Mouse (Mus musculus) embryonic facial prominence, embryonic 12.5 days (tissue): ENCODE measurements at regions not wholly inside any gene's neighbourhood (a gene's known extent, or its start where the extent isn't known, plus 50 kb on each side); places are given as distances from the start of the nearest gene placed in this dataset.

Source experiments
- ATAC-seq: fragments of 200-750 bp; cut with Nextera tagmentation; 2 replicates; pipeline ENCODE4 v1.8.0; 2017; ENCODE audit not compliant: insufficient number of reproducible peaks, insufficient read depth, low FRiP score, low TSS enrichment
- H3K27ac ChIP-seq: fragments of 300-500 bp; sonication (generic); 2 replicates; pipeline ENCODE4 v1.5.1; 2016; ENCODE audit warnings: mild to moderate bottlenecking
- H3K27me3 ChIP-seq: fragments of 300-500 bp; sonication (generic); 2 replicates; pipeline ENCODE4 v1.6.1; 2016; ENCODE audit warnings: mild to moderate bottlenecking, moderate library complexity
- H3K36me3 ChIP-seq: fragments of 300-500 bp; sonication (generic); 2 replicates; pipeline ENCODE4 v1.6.1; 2016; ENCODE audit warnings: mild to moderate bottlenecking
- H3K4me1 ChIP-seq: fragments of 300-500 bp; sonication (generic); 2 replicates; pipeline ENCODE4 v1.6.1; 2016
- H3K4me2 ChIP-seq: fragments of 300-500 bp; sonication (generic); replicated peaks from 2 replicates; pipeline ENCODE4 v1.6.1; 2016; ENCODE audit warnings: mild to moderate bottlenecking, moderate library complexity
- H3K4me3 ChIP-seq: fragments of 300-500 bp; sonication (generic); 2 replicates; pipeline ENCODE4 v1.5.1; 2016; ENCODE audit warnings: mild to moderate bottlenecking
- H3K9ac ChIP-seq: fragments of 300-500 bp; sonication (generic); 2 replicates; pipeline ENCODE4 v1.6.1; 2016; ENCODE audit warnings: mild to moderate bottlenecking, moderate library complexity
- H3K9me3 ChIP-seq: fragments of 300-500 bp; sonication (generic); 2 replicates; pipeline ENCODE4 v1.6.1; 2016; ENCODE audit warnings: mild to moderate bottlenecking, moderate library complexity
- WGBS: fragments of 180-500 bp; shearing (Covaris S2); methylation state at CpG from one replicate; pipeline ENCODE4 v1.1.7; 2016; 5-methylcytosine and 5-hydroxymethylcytosine counted together

DNA sequence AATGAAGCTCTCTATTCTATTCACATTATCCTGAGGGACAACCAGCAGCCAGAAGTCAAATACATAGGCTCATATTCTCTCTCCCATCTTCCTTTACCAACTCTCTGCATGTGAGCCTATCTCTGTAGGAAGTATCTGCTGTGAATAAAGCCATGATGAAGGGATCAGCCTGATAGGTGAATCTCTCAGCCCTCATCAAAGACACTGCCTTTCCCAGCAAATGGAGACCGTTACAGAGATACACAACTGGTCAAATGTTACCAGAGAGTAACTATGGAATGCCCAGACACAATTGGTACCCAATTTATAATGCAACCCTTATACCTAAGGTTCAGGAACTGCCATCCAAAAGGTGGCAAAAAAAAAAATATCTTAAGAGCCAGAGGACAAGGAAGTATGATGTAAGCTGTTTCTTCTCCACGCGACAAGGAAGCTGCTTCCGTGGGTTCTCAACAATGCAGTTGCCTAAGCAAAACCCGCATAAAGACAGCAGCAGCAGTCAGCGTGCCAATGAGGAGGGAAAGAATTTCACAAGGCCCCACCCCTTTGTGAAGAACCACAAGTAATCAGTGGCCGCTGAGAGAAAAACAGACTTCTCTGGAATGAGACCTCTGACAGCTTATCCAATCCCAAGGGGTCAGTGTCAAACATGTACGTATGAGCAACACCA lies 248.9 kb downstream of the Dhx15 start:
- Histone ChIP-seq H3K4me2 (no peak overlapping the region), H3K4me3 (no peak overlapping the region), H3K4me1 (no peaks in the 10 kb centered on the region), H3K27ac (no peak overlapping the region), H3K9ac (no peak overlapping the region), H3K27me3 (no peaks in the 10 kb centered on the region), H3K9me3 (no peaks in the 10 kb centered on the region), H3K36me3 (no peaks in the 10 kb centered on the region)
- WGBS: 42% methylated on average over 8 of the region's 8 CpGs
- no peak for ATAC-seq

- no peak overlapping the region for H3K27ac ChIP-seq
- H3K9me3 ChIP-seq: no peaks in the 10 kb centered on the region
- 93% methylated on average over 6 of the region's 6 CpGs for WGBS
- H3K27me3 ChIP-seq: no peaks in the 10 kb centered on the region
- ATAC-seq: no peak
- H3K36me3 ChIP-seq: no peaks in the 10 kb centered on the region
- no peak overlapping the region for H3K4me2 ChIP-seq
- H3K4me3 ChIP-seq: no peak overlapping the region
- no peaks in the 10 kb centered on the region for H3K4me1 ChIP-seq
- H3K9ac ChIP-seq: no peak overlapping the region
Measured at GRCm38 (mm10) chr5:51938845-51939244, 251.5 kb downstream of the Dhx15 start.

- no peak for ATAC-seq
- no peak overlapping the region for H3K4me2 ChIP-seq
- no peak overlapping the region for H3K4me3 ChIP-seq
- H3K4me1 ChIP-seq: no peaks in the 10 kb centered on the region
- WGBS: 73% methylated on average over 6 of the region's 6 CpGs
- no peak overlapping the region for H3K27ac ChIP-seq
- no peak overlapping the region for H3K9ac ChIP-seq
- no peaks in the 10 kb centered on the region for H3K9me3 ChIP-seq
- H3K36me3 ChIP-seq: no peaks in the 10 kb centered on the region
- H3K27me3 ChIP-seq: no peaks in the 10 kb centered on the region
Measured at GRCm38 (mm10) chr5:51937320-51937719, 253.0 kb downstream of the Dhx15 start.

DNA sequence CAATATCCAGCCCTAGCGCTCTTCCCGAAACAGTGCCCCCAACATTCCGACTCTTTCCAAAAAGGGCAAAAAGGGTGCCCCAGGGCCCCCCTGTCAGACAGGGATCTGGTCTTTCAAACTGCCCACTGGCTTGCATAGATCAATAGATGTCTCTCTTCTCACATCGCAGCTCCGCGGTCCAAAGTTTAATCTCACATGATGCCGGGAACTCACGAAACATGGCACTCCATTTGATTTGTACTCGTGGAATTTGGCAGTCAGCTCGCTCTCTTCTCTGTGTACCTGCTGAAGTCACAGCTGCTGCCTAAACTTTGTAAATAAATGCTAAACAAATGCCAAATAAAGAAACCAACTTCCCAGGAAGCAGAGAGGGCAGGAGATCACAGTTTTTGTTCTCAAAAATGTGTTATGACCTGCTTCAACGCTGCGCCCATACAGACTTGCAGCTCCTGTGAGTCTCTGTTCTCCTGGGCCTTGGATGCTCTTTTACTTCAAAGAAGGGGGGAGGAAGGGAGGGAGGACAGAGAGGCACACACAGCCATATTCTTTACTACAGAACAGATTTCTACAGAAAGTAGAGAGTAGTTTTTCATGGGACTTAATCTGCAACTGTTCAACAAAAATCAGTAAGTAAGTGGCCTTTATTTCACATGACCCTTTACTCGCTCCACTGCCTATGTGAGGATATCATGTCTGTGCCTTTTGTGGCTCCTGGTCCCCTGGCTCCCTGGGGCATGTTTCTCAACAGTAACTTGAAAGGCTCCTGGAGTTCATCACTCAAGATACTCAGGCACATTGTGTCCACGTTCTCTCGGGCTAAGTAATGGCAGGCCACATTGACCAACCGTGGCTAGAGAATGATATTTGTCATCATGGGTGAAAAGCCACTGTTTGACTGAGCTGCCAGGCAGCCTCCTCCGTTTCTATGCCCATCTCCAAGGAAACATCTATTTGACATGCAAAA lies 254.6 kb downstream of the Dhx15 start:
- 79% methylated on average over 17 of the region's 17 CpGs for WGBS
- Histone ChIP-seq H3K4me3 (no peak overlapping the region), H3K36me3 (no peaks in the 10 kb centered on the region), H3K4me1 (no peaks in the 10 kb centered on the region), H3K9me3 (no peaks in the 10 kb centered on the region), H3K27ac (no peak overlapping the region), H3K9ac (no peak overlapping the region), H3K27me3 (no peaks in the 10 kb centered on the region), H3K4me2 (no peak overlapping the region)
- ATAC-seq: no peak

DNA sequence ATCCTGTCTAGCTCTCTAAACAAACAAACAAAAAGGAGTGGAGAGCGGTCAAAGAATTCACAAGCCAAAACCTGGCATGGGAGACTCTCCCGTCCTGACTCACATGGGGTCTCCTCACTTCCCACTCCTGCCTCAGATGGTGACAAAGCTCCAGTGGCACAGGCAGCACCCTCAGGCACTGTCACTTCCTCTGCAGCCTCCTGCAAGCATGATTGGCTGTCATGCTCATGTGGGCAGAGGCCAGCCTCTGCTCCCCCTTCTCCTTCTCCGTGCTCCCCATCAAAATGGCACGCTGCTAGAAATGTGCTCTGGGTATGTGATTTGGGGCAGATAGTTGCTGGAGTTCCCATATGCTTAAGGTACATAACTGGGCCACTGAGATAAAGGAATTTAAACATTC lies 255.4 kb downstream of the Dhx15 start:
- Histone ChIP-seq H3K27ac (no peak overlapping the region), H3K36me3 (no peaks in the 10 kb centered on the region), H3K9ac (no peak overlapping the region), H3K4me3 (no peak overlapping the region), H3K4me2 (no peak overlapping the region), H3K4me1 (no peaks in the 10 kb centered on the region), H3K9me3 (no peaks in the 10 kb centered on the region), H3K27me3 (no peaks in the 10 kb centered on the region)
- ATAC-seq: no peak
- 73% methylated on average over 4 of the region's 4 CpGs for WGBS

GRCm38 (mm10) chr5:51933331-51933730 lies 257.0 kb downstream of the Dhx15 start:
- Histone ChIP-seq H3K4me1 (no peaks in the 10 kb centered on the region), H3K4me3 (no peak overlapping the region), H3K9ac (no peak overlapping the region), H3K27ac (no peak overlapping the region), H3K36me3 (no peaks in the 10 kb centered on the region), H3K4me2 (no peak overlapping the region), H3K9me3 (no peaks in the 10 kb centered on the region), H3K27me3 (no peaks in the 10 kb centered on the region)
- no peak for ATAC-seq
- WGBS: 86% methylated on average over 1 of the region's 1 CpGs

GRCm38 (mm10) chr5:51930416-51930815 lies 259.9 kb downstream of the Dhx15 start:
- Histone ChIP-seq H3K4me3 (no peak overlapping the region), H3K9me3 (no peaks in the 10 kb centered on the region), H3K4me1 (no peaks in the 10 kb centered on the region), H3K27ac (no peak overlapping the region), H3K9ac (no peak overlapping the region), H3K27me3 (no peaks in the 10 kb centered on the region), H3K4me2 (no peak overlapping the region), H3K36me3 (no peaks in the 10 kb centered on the region)
- WGBS: 69% methylated on average over 3 of the region's 3 CpGs
- ATAC-seq: no peak

- Histone ChIP-seq H3K4me2 (no peak overlapping the region), H3K27ac (no peak overlapping the region), H3K9ac (no peak overlapping the region), H3K9me3 (no peaks in the 10 kb centered on the region), H3K36me3 (no peaks in the 10 kb centered on the region), H3K4me1 (no peaks in the 10 kb centered on the region), H3K4me3 (no peak overlapping the region), H3K27me3 (no peaks in the 10 kb centered on the region)
- WGBS: 94% methylated on average over 2 of the region's 3 CpGs
- no peak for ATAC-seq
Measured at GRCm38 (mm10) chr5:51928801-51929200, 261.5 kb downstream of the Dhx15 start.

- Histone ChIP-seq H3K9ac (no peak overlapping the region), H3K9me3 (no peaks in the 10 kb centered on the region), H3K36me3 (no peaks in the 10 kb centered on the region), H3K27me3 (no peaks in the 10 kb centered on the region), H3K4me3 (no peak overlapping the region), H3K4me1 (0 out of 2 replicates have a peak, but pooled peaks cover 2% of the 10 kb centered on the region), H3K27ac (no peak overlapping the region), H3K4me2 (no peak overlapping the region)
- WGBS: 61% methylated on average over 7 of the region's 7 CpGs
- ATAC-seq: no peak
Measured at GRCm38 (mm10) chr5:51923417-51923816, 266.9 kb downstream of the Dhx15 start.

GRCm38 (mm10) chr5:51922973-51923372 lies 267.3 kb downstream of the Dhx15 start:
- no peaks in the 10 kb centered on the region for H3K27me3 ChIP-seq

DNA sequence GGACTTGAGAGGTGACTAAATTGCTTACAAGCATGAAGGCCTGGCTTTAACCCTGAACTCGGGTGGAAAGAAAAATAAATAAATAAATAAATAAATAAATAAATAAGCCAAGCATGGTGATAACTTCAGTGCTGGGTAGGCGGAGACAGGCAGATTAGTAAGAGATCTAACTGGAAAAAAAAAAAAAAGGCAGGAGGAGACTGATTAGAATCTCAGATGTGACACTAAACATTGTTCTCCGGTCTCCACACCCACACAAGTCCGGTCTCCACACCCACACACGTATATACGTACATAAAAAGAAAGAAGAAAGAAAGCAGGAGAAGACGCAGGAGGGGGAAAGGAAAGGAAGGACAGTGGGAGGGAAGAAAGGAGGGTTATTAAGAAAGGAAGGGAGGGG lies 267.8 kb downstream of the Dhx15 start:
- H3K4me1 ChIP-seq: 0 out of 2 replicates have a peak, but pooled peaks cover 2% of the 10 kb centered on the region
- H3K36me3 ChIP-seq: no peaks in the 10 kb centered on the region
- H3K4me2 ChIP-seq: no peak overlapping the region
- no peak for ATAC-seq
- 76% methylated on average over 7 of the region's 7 CpGs for WGBS
- no peak overlapping the region for H3K27ac ChIP-seq
- H3K4me3 ChIP-seq: no peak overlapping the region
- no peaks in the 10 kb centered on the region for H3K27me3 ChIP-seq
- H3K9ac ChIP-seq: no peak overlapping the region
- no peaks in the 10 kb centered on the region for H3K9me3 ChIP-seq

More at GRCm38 (mm10) chr5:51922973-51923372, 267.3 kb downstream of the Dhx15 start:
- 44% methylated on average over 5 of the region's 5 CpGs for WGBS
- no peaks in the 10 kb centered on the region for H3K36me3 ChIP-seq
- H3K9me3 ChIP-seq: no peaks in the 10 kb centered on the region
- no peak overlapping the region for H3K4me3 ChIP-seq
- H3K4me2 ChIP-seq: no peak overlapping the region
- no peak overlapping the region for H3K27ac ChIP-seq
- no peak for ATAC-seq
- no peak overlapping the region for H3K9ac ChIP-seq
- H3K4me1 ChIP-seq: 0 out of 2 replicates have a peak, but pooled peaks cover 2% of the 10 kb centered on the region
